Mouse (Mus musculus) induced T-regulatory cell, adult 2 months (primary cell): ENCODE results near the gene Gm6793.

Experiments used
- DNase-seq: peaks from one replicate; pipeline ENCODE4 v3.0.0-alpha.2; 2012; ENCODE audit warnings: low read depth

Gene Gm6793

GRCm38 (mm10) chr8:112014936-112015335, at the start of gene Gm6793:
Gene Gm6793 (minus strand): TSS chr8:112015036.
- DNase-seq = no peak

- peak; percentile 64 for DNase-seq
Measured at GRCm38 (mm10) chr8:112061372-112061771, 46.5 kb upstream of the Gm6793 start.

- no peak for DNase-seq
Measured at GRCm38 (mm10) chr8:112054456-112054855, 39.6 kb upstream of the Gm6793 start.

- no peak for DNase-seq
Measured at GRCm38 (mm10) chr8:112051537-112051936, 36.7 kb upstream of the Gm6793 start.

GRCm38 (mm10) chr8:112049984-112050383, 35.1 kb upstream of the Gm6793 start:
- peak; percentile 6 for DNase-seq

- no peak for DNase-seq
Measured at GRCm38 (mm10) chr8:112048293-112048692, 33.5 kb upstream of the Gm6793 start.

GRCm38 (mm10) chr8:112045896-112046295, 31.1 kb upstream of the Gm6793 start:
- DNase-seq = peak; percentile 85

GRCm38 (mm10) chr8:112045182-112045581, 30.3 kb upstream of the Gm6793 start:
- DNase-seq = peak; percentile 35

GRCm38 (mm10) chr8:112037521-112037920, 22.7 kb upstream of the Gm6793 start:
- no peak for DNase-seq

GRCm38 (mm10) chr8:112034603-112035002, 19.8 kb upstream of the Gm6793 start:
- peak; percentile 83 for DNase-seq

- no peak for DNase-seq
Measured at GRCm38 (mm10) chr8:112033071-112033470, 18.2 kb upstream of the Gm6793 start.

GRCm38 (mm10) chr8:112030663-112031062, 15.8 kb upstream of the Gm6793 start:
- DNase-seq = no peak

GRCm38 (mm10) chr8:112029455-112029854, 14.6 kb upstream of the Gm6793 start:
- no peak for DNase-seq

- DNase-seq = peak; percentile 69
Measured at GRCm38 (mm10) chr8:112011816-112012242, 3.0 kb downstream of the Gm6793 start.

- peak; percentile 96 for DNase-seq
Measured at GRCm38 (mm10) chr8:112010997-112011815, 3.6 kb downstream of the Gm6793 start, which contains the start of the genes Kars and Terf2ip. Gene Kars (minus strand): TSS chr8:112011323. Gene Terf2ip (plus strand): TSS chr8:112011398.

- DNase-seq = peak; percentile 33
Measured at GRCm38 (mm10) chr8:112009558-112009957, 5.3 kb downstream of the Gm6793 start.

GRCm38 (mm10) chr8:112007669-112008068, 7.2 kb downstream of the Gm6793 start:
- no peak for DNase-seq

- DNase-seq = no peak
Measured at GRCm38 (mm10) chr8:112005601-112006000, 9.2 kb downstream of the Gm6793 start.

- no peak for DNase-seq
Measured at GRCm38 (mm10) chr8:112004754-112005153, 10.1 kb downstream of the Gm6793 start.

GRCm38 (mm10) chr8:111992703-111993039, 22.2 kb downstream of the Gm6793 start:
- no peak for DNase-seq

- peak; percentile 92 for DNase-seq
Measured at GRCm38 (mm10) chr8:111992013-111992702, 22.7 kb downstream of the Gm6793 start, which contains the start of gene Adat1. Gene Adat1 (minus strand): TSS chr8:111992302.

GRCm38 (mm10) chr8:111991278-111991677, 23.6 kb downstream of the Gm6793 start:
- DNase-seq = no peak

- DNase-seq = peak; percentile 92
Measured at GRCm38 (mm10) chr8:111989911-111990310, 24.9 kb downstream of the Gm6793 start.
